Mouse (Mus musculus) neural tube, embryonic 14.5 days (tissue): ENCODE results near the gene Akap2. TPM values are rescaled to one million over a fixed set of nuclear protein-coding genes. Genes with fewer than 3 reads are reported as not detected.

ENCODE experiments used
- ATAC-seq: fragments of 200-750 bp; cut with Nextera tagmentation; 2 replicates; pipeline ENCODE4 v1.8.0; 2017; ENCODE audit warnings: low read depth, mild to moderate bottlenecking, moderate TSS enrichment, moderate library complexity
- H3K27ac ChIP-seq: fragments of 300-500 bp; sonication (generic); 2 replicates; pipeline ENCODE4 v1.5.1; 2014; ENCODE audit warnings: low read depth, mild to moderate bottlenecking, control low read depth, low read length, moderate library complexity, mixed read lengths
- H3K27me3 ChIP-seq: fragments of 300-500 bp; sonication (generic); 2 replicates; pipeline ENCODE4 v1.6.1; 2014; ENCODE audit warnings: low read length; ENCODE audit not compliant: control insufficient read depth, insufficient read depth
- H3K36me3 ChIP-seq: fragments of 300-500 bp; sonication (generic); 2 replicates; pipeline ENCODE4 v1.6.1; 2014; ENCODE audit warnings: low read length, mixed read lengths; ENCODE audit not compliant: control insufficient read depth, insufficient read depth
- H3K4me1 ChIP-seq: fragments of 300-500 bp; sonication (generic); 2 replicates; pipeline ENCODE4 v1.6.1; 2014; ENCODE audit warnings: low read length; ENCODE audit not compliant: control insufficient read depth, insufficient read depth
- H3K4me2 ChIP-seq: fragments of 300-500 bp; sonication (generic); 2 replicates; pipeline ENCODE4 v1.6.1; 2014; ENCODE audit warnings: mild to moderate bottlenecking, low read depth, low read length, control low read depth
- H3K4me3 ChIP-seq: fragments of 300-500 bp; sonication (generic); 2 replicates; pipeline ENCODE4 v1.5.1; 2014; ENCODE audit warnings: low read depth, low read length, control low read depth, mixed read lengths
- H3K9ac ChIP-seq: fragments of 300-500 bp; sonication (generic); replicated peaks from 2 replicates; pipeline ENCODE4 v1.6.1; 2014; ENCODE audit warnings: low read depth, mild to moderate bottlenecking, control low read depth, low read length, mixed read lengths
- H3K9me3 ChIP-seq: fragments of 300-500 bp; sonication (generic); 2 replicates; pipeline ENCODE4 v1.6.1; 2016; ENCODE audit warnings: low read length; ENCODE audit not compliant: control insufficient read depth
- WGBS: fragments of 180-500 bp; shearing (Covaris S2); extraction: QIAGEN DNeasy Blood & Tissue Kit; methylation state at CpG from one replicate; pipeline ENCODE4 v1.1.7; 2014; 5-methylcytosine and 5-hydroxymethylcytosine counted together
- polyA plus RNA-seq: library from polyadenylated mRNA; unstranded; fragments of >200 nt; fragmentation: Nextera tagmentation; extraction: Ambion mirVana; gene quantifications from 2 replicates; pipeline ENCODE4 v1.2.1, GENCODE M21; 2014

Akap2 gene
- polyA plus RNA-seq, 1 experiment from 2014 or later: 8.6 TPM

GRCm38 (mm10) chr4:57775582-57775981, 58.1 kb downstream of the Akap2 start:
- Histone ChIP-seq H3K9me3 (no peaks in the 10 kb centered on the region), H3K27me3 (no peaks in the 10 kb centered on the region), H3K27ac (no peak overlapping the region), H3K4me1 (no peaks in the 10 kb centered on the region), H3K9ac (no peak overlapping the region), H3K4me2 (no peak overlapping the region), H3K4me3 (no peak overlapping the region), H3K36me3 (no peaks in the 10 kb centered on the region)
- no peak for ATAC-seq

- 30% methylated on average over 4 of the region's 4 CpGs for WGBS
- Histone ChIP-seq H3K27ac (no peak overlapping the region), H3K4me3 (no peak overlapping the region), H3K36me3 (no peaks in the 10 kb centered on the region), H3K9me3 (no peaks in the 10 kb centered on the region), H3K9ac (no peak overlapping the region), H3K27me3 (no peaks in the 10 kb centered on the region), H3K4me1 (peaks cover 20% of the 10 kb centered on the region), H3K4me2 (no peak overlapping the region)
- no peak for ATAC-seq
Measured at GRCm38 (mm10) chr4:57780403-57780802, 62.9 kb downstream of the Akap2 start.

GRCm38 (mm10) chr4:57780833-57781641, 63.6 kb downstream of the Akap2 start:
- Histone ChIP-seq H3K4me3 (no peak overlapping the region), H3K36me3 (no peaks in the 10 kb centered on the region), H3K27me3 (no peaks in the 10 kb centered on the region), H3K9ac (no peak overlapping the region), H3K9me3 (no peaks in the 10 kb centered on the region), H3K4me2 (peak overlapping the region; percentile 11; the same call in 1 of the 2 replicates), H3K27ac (no peak overlapping the region), H3K4me1 (peaks cover 20% of the 10 kb centered on the region)
- peak; percentile 32; the same call in 1 of the 2 replicates for ATAC-seq
- 4% methylated on average over 20 of the region's 20 CpGs for WGBS

DNA sequence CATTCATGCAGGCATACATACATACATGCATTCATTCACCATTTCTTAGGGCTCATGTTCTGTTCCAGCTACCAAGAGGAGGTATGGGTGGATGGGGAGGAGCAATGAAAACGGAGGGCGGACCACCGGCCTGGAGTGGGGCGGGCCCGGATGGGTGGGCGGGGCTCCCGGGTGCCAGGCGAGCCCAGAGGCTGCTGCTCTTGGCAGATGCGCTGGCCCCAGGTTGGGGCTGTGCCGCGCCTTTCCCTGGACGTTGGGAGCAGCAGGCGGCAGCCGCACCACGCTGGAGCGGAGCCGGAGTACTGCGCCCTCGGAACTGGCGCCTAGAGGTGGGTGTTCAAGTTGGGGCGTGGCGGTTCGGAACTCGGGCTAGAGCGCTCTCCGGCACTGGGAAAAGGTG, 64.5 kb downstream of the Akap2 start:
- Histone ChIP-seq H3K27ac (no peak overlapping the region), H3K27me3 (no peaks in the 10 kb centered on the region), H3K4me1 (peaks cover 20% of the 10 kb centered on the region), H3K9ac (peak overlapping the region; percentile 48), H3K36me3 (no peaks in the 10 kb centered on the region), H3K4me3 (peak overlapping the region; percentile 39), H3K9me3 (no peaks in the 10 kb centered on the region), H3K4me2 (peak overlapping the region; percentile 85)
- WGBS: 1% methylated on average over 26 of the region's 26 CpGs
- ATAC-seq: peak; percentile 87

DNA sequence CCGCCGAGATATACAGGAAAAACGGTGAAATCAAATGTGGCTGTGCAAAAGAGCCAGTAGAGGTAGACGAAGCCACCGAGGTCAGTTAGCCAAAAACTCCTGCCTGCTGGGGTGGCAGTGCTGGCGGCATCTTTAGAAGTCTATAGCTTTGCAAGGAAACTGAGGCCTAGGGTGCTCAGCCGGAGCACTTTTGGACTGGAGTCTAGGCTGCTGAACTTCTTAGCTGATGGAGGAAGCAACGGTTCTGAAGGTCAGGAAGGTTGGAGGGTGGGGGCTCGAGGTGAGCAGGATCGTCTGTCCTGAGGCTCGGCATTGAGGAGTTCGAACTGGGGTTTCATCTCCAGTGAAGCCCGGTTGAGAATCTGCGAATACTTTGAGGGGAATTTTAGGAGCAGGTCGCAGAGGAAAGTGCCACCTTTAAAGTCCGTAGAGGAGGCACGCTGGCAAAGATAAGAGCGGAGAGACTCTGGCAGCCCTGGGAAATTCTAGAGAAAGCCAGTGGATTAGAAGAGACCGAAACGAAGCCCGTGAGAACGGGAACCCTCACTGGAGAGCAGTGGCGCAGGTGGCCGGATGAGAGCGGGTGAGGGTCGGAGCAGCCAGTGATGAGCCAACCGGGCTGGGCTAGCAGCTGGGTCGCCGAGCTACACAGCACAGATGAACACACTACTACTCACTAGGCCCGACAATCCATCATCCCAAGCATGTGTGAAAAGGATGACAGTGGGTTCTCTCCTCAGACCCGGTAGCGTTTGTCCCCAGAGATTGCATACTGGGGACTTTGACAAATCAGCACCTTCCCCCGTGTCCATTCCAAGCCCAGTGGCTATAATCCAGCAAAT, 65.3 kb downstream of the Akap2 start:
- Histone ChIP-seq H3K27me3 (no peaks in the 10 kb centered on the region), H3K4me1 (peaks cover 20% of the 10 kb centered on the region), H3K9ac (peak overlapping the region; percentile 48), H3K4me2 (peak overlapping the region; percentile 85), H3K36me3 (no peaks in the 10 kb centered on the region), H3K4me3 (peak overlapping the region; percentile 39), H3K9me3 (no peaks in the 10 kb centered on the region), H3K27ac (peak overlapping the region; percentile 34)
- peak; percentile 76 for ATAC-seq
- 3% methylated on average over 33 of the region's 33 CpGs for WGBS

- 16% methylated on average over 9 of the region's 9 CpGs for WGBS
- H3K9ac ChIP-seq: peak overlapping the region; percentile 48; the same call in 1 of the 2 replicates
- no peaks in the 10 kb centered on the region for H3K27me3 ChIP-seq
- H3K27ac ChIP-seq: peak overlapping the region; percentile 34
- H3K4me1 ChIP-seq: peaks cover 20% of the 10 kb centered on the region
- peak overlapping the region; percentile 85 for H3K4me2 ChIP-seq
- ATAC-seq: peak; percentile 41; the same call in 1 of the 2 replicates
- H3K4me3 ChIP-seq: peak overlapping the region; percentile 39
- no peaks in the 10 kb centered on the region for H3K36me3 ChIP-seq
- H3K9me3 ChIP-seq: no peaks in the 10 kb centered on the region
Measured at GRCm38 (mm10) chr4:57783391-57783770, 65.9 kb downstream of the Akap2 start.

- no peak for ATAC-seq
- Histone ChIP-seq H3K9ac (no peak overlapping the region), H3K4me2 (peak overlapping the region; percentile 85; the same call in 1 of the 2 replicates), H3K9me3 (no peaks in the 10 kb centered on the region), H3K4me1 (peaks cover 21% of the 10 kb centered on the region), H3K27me3 (no peaks in the 10 kb centered on the region), H3K4me3 (no peak overlapping the region; the same call in 1 of the 2 replicates), H3K36me3 (no peaks in the 10 kb centered on the region), H3K27ac (no peak overlapping the region)
- WGBS: 67% methylated on average over 11 of the region's 11 CpGs
Measured at GRCm38 (mm10) chr4:57783853-57784600, 66.6 kb downstream of the Akap2 start.

DNA sequence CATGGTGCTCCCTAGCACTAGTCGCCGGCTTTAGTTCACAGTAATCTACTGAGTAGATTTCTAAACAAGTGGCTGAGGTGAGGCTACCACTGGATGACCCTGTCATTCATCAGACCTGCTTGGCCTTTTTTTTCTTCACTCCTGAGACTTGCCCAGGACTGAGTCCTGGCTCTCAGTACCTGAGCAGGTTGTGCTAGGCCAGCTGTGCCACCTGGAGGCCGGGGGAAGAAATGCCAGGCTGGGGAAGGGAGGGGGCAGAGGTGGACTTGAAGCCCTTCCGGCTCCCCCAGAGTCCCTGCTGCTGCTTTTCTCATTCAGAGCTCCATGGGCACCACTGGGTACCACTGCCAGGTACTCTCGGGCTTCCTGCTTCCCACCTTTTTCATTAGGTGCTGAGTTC, 71.3 kb downstream of the Akap2 start:
- Histone ChIP-seq H3K27ac (no peak overlapping the region), H3K9ac (no peak overlapping the region), H3K4me3 (no peak overlapping the region), H3K27me3 (no peaks in the 10 kb centered on the region), H3K9me3 (no peaks in the 10 kb centered on the region), H3K4me1 (peaks cover 5% of the 10 kb centered on the region; the same call in 1 of the 2 replicates), H3K36me3 (no peaks in the 10 kb centered on the region), H3K4me2 (no peak overlapping the region)
- ATAC-seq: no peak
- WGBS: 59% methylated on average over 5 of the region's 5 CpGs
